Mouse (Mus musculus): ENCODE results near the gene Slc5a10.

GRCm38 (mm10) chr11:61674839-61675159 lies 45.8 kb downstream of the Slc5a10 start:
- TF ChIP-seq POLR2A (IDR thresholded peaks at IDR 0.05; ENCODE audit: low read depth, low read length) = no peak
- peak; percentile 52; the same call in 1 of the 2 replicates for TF ChIP-seq CTCF (IDR thresholded peaks at IDR 0.05; ENCODE audit: extremely low read depth, insufficient read length, insufficient replicate concordance, low read depth, low read length)

All from small intestine, adult 2 months (tissue).